Mouse (Mus musculus): Measurements from ENCODE around the gene Rapgef1. TPM values are rescaled to one million over a fixed set of nuclear protein-coding genes. Genes with fewer than 3 reads are reported as not detected.
"Not testable (repeated sequence)": the region's sequence is repeated elsewhere in the genome, so short reads cannot be mapped to it uniquely, and the experiment has no call there.

Gene Rapgef1
- polyA plus RNA-seq, 1 experiment from 2014 or later = 23.5 TPM

DNA sequence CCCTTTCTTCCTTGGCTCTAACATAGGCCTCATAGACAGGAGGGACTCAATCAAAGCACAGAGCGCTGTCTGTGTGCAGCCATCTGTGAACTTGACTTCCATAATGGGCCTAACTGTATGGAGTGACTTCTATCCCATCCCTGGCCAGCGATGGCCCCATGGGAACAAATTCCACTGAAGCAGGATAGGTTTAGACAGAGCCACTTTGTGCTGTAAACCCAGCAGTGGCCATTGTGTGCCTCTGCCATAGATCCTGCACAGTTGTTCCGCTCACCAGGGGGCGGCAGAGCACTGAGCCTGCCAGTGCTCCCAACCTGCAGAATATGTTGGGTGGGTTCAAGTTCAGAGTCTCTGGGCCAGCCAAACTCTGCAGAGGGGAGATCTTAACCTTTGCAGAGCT is 88.2 kb downstream of the Rapgef1 start:
- 81% methylated on average over 4 of the region's 4 CpGs for WGBS
- H3K4me3 ChIP-seq (ENCODE audit: low read depth, low read length) = no peak overlapping the region
- ATAC-seq (ENCODE audit: insufficient read depth, low FRiP score, low TSS enrichment) = no peak
- H3K4me1 ChIP-seq (ENCODE audit: control insufficient read depth, insufficient read depth, low read length) = no peaks in the 10 kb centered on the region
- no peak overlapping the region for H3K4me2 ChIP-seq (ENCODE audit: low read depth)
- peak; percentile 40 for DNase-seq (ENCODE audit: low spot score)
- no peaks in the 10 kb centered on the region for H3K9me3 ChIP-seq (ENCODE audit: control insufficient read depth, low read length)
- no peaks in the 10 kb centered on the region for H3K27me3 ChIP-seq (ENCODE audit: control insufficient read depth, insufficient read depth, low read length)
- H3K27ac ChIP-seq (ENCODE audit: low read depth, low read length) = no peak overlapping the region
- peaks cover 14% of the 10 kb centered on the region for H3K36me3 ChIP-seq (ENCODE audit: control insufficient read depth, insufficient read depth, low read length)
- no peak overlapping the region for H3K9ac ChIP-seq (ENCODE audit: low read length)

DNA sequence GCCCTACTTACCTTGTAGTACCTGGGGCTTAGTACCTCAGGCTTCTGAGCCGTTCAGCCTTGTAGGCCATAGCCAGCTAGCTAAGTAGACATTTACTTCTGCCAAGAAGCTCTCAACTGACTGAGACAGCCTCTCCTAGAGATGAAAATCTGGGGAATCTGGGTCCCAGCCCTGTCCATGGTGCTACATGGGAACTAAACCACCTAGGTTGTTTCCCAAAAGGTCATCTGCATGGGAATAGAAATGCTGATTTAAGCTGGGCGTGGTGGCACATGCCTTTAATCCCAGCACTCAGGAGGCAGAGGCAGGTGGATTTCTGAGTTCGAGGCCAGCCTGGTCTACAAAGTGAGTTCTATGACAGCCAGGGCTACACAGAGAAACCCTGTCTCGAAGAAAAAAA is 88.7 kb downstream of the Rapgef1 start:
- H3K4me2 ChIP-seq (ENCODE audit: low read depth); H3K27ac ChIP-seq (ENCODE audit: low read depth, low read length); H3K4me3 ChIP-seq (ENCODE audit: low read depth, low read length); H3K4me1 ChIP-seq (ENCODE audit: control insufficient read depth, insufficient read depth, low read length); ATAC-seq (ENCODE audit: insufficient read depth, low FRiP score, low TSS enrichment); H3K27me3 ChIP-seq (ENCODE audit: control insufficient read depth, insufficient read depth, low read length); H3K9ac ChIP-seq (ENCODE audit: low read length); DNase-seq (ENCODE audit: low spot score); H3K9me3 ChIP-seq (ENCODE audit: control insufficient read depth, low read length): not testable (repeated sequence)
- H3K36me3 ChIP-seq (ENCODE audit: control insufficient read depth, insufficient read depth, low read length) = peaks cover 14% of the 10 kb centered on the region
- WGBS = 88% methylated on average over 4 of the region's 4 CpGs

GRCm38 (mm10) chr2:29711038-29711437 is 91.5 kb downstream of the Rapgef1 start:
- ATAC-seq (ENCODE audit: insufficient read depth, low FRiP score, low TSS enrichment) (no peak), DNase-seq (ENCODE audit: low spot score) (no peak)
- WGBS = 70% methylated on average over 3 of the region's 3 CpGs
- H3K27ac ChIP-seq (ENCODE audit: low read depth, low read length) = no peak overlapping the region
- no peaks in the 10 kb centered on the region for H3K4me1 ChIP-seq (ENCODE audit: control insufficient read depth, insufficient read depth, low read length)
- peaks cover 9% of the 10 kb centered on the region; the same call in 1 of the 2 replicates for H3K36me3 ChIP-seq (ENCODE audit: control insufficient read depth, insufficient read depth, low read length)
- H3K4me2 ChIP-seq (ENCODE audit: low read depth) = no peak overlapping the region
- no peak overlapping the region for H3K9ac ChIP-seq (ENCODE audit: low read length)
- no peak overlapping the region for H3K4me3 ChIP-seq (ENCODE audit: low read depth, low read length)
- no peaks in the 10 kb centered on the region for H3K27me3 ChIP-seq (ENCODE audit: control insufficient read depth, insufficient read depth, low read length)
- no peaks in the 10 kb centered on the region for H3K9me3 ChIP-seq (ENCODE audit: control insufficient read depth, low read length)

- Histone ChIP-seq H3K4me3 (ENCODE audit: low read depth, low read length) (no peak overlapping the region), H3K4me1 (ENCODE audit: control insufficient read depth, insufficient read depth, low read length) (no peaks in the 10 kb centered on the region), H3K4me2 (ENCODE audit: low read depth) (no peak overlapping the region), H3K27me3 (ENCODE audit: control insufficient read depth, insufficient read depth, low read length) (no peaks in the 10 kb centered on the region), H3K9ac (ENCODE audit: low read length) (no peak overlapping the region), H3K9me3 (ENCODE audit: control insufficient read depth, low read length) (no peaks in the 10 kb centered on the region), H3K27ac (ENCODE audit: low read depth, low read length) (no peak overlapping the region), H3K36me3 (ENCODE audit: control insufficient read depth, insufficient read depth, low read length) (peaks cover 6% of the 10 kb centered on the region; the same call in 1 of the 2 replicates)
- 90% methylated on average over 5 of the region's 5 CpGs for WGBS
- ATAC-seq (ENCODE audit: insufficient read depth, low FRiP score, low TSS enrichment) = no peak
- DNase-seq (ENCODE audit: low spot score) = no peak
Observed at GRCm38 (mm10) chr2:29711877-29712276, 92.4 kb downstream of the Rapgef1 start.

DNA sequence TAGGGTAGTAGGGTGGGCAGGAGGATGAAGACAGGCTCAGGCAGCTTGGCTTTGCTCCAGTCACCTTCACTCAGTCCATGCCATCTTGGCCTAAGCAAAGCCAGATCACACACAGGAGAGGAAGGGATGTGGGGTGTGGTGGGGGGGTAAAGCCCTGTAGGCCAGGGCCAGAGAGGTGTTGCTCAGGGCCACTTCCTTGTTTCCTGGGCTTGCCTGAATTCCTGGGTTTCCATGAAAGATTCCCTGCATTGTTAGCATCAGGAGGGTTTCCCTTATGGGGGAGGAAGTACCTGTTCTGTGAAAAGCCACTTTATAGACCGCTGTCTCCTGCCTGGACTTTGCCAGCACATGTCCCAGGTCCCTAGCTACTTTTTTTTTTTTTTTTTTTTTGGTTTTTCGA is 94.0 kb downstream of the Rapgef1 start:
- 0 out of 2 replicates have a peak, but pooled peaks cover 2% of the 10 kb centered on the region for H3K36me3 ChIP-seq (ENCODE audit: control insufficient read depth, insufficient read depth, low read length)
- H3K4me2 ChIP-seq (ENCODE audit: low read depth) = no peak overlapping the region
- H3K4me3 ChIP-seq (ENCODE audit: low read depth, low read length) = no peak overlapping the region
- no peaks in the 10 kb centered on the region for H3K9me3 ChIP-seq (ENCODE audit: control insufficient read depth, low read length)
- no peak overlapping the region for H3K9ac ChIP-seq (ENCODE audit: low read length)
- DNase-seq (ENCODE audit: low spot score) (no peak), ATAC-seq (ENCODE audit: insufficient read depth, low FRiP score, low TSS enrichment) (no peak)
- H3K27me3 ChIP-seq (ENCODE audit: control insufficient read depth, insufficient read depth, low read length) = no peaks in the 10 kb centered on the region
- H3K27ac ChIP-seq (ENCODE audit: low read depth, low read length) = no peak overlapping the region
- 84% methylated on average over 1 of the region's 2 CpGs for WGBS
- H3K4me1 ChIP-seq (ENCODE audit: control insufficient read depth, insufficient read depth, low read length) = no peaks in the 10 kb centered on the region

- no peak for ATAC-seq (ENCODE audit: insufficient read depth, low FRiP score, low TSS enrichment)
- Histone ChIP-seq H3K27me3 (ENCODE audit: control insufficient read depth, insufficient read depth, low read length) (no peaks in the 10 kb centered on the region), H3K4me2 (ENCODE audit: low read depth) (no peak overlapping the region), H3K4me1 (ENCODE audit: control insufficient read depth, insufficient read depth, low read length) (no peaks in the 10 kb centered on the region), H3K27ac (ENCODE audit: low read depth, low read length) (no peak overlapping the region), H3K9me3 (ENCODE audit: control insufficient read depth, low read length) (no peaks in the 10 kb centered on the region), H3K4me3 (ENCODE audit: low read depth, low read length) (no peak overlapping the region), H3K36me3 (ENCODE audit: control insufficient read depth, insufficient read depth, low read length) (0 out of 2 replicates have a peak, but pooled peaks cover 2% of the 10 kb centered on the region), H3K9ac (ENCODE audit: low read length) (no peak overlapping the region)
- no peak for DNase-seq (ENCODE audit: low spot score)
- 91% methylated on average over 5 of the region's 5 CpGs for WGBS
Observed at GRCm38 (mm10) chr2:29714127-29714526, 94.6 kb downstream of the Rapgef1 start.

GRCm38 (mm10) chr2:29716143-29716542 is 96.6 kb downstream of the Rapgef1 start:
- no peak overlapping the region for H3K27ac ChIP-seq (ENCODE audit: low read depth, low read length)
- H3K36me3 ChIP-seq (ENCODE audit: control insufficient read depth, insufficient read depth, low read length) = 0 out of 2 replicates have a peak, but pooled peaks cover 4% of the 10 kb centered on the region
- H3K9ac ChIP-seq (ENCODE audit: low read length) = no peak overlapping the region

GRCm38 (mm10) chr2:29716691-29717090 is 97.2 kb downstream of the Rapgef1 start:
- no peak overlapping the region for H3K9ac ChIP-seq (ENCODE audit: low read length)
- no peaks in the 10 kb centered on the region for H3K27me3 ChIP-seq (ENCODE audit: control insufficient read depth, insufficient read depth, low read length)
- H3K4me3 ChIP-seq (ENCODE audit: low read depth, low read length) = no peak overlapping the region
- no peak overlapping the region for H3K27ac ChIP-seq (ENCODE audit: low read depth, low read length)
- H3K36me3 ChIP-seq (ENCODE audit: control insufficient read depth, insufficient read depth, low read length) = 0 out of 2 replicates have a peak, but pooled peaks cover 4% of the 10 kb centered on the region
- ATAC-seq (ENCODE audit: insufficient read depth, low FRiP score, low TSS enrichment) = no peak
- DNase-seq (ENCODE audit: low spot score) = peak; percentile 60
- H3K4me1 ChIP-seq (ENCODE audit: control insufficient read depth, insufficient read depth, low read length) = no peaks in the 10 kb centered on the region
- no peaks in the 10 kb centered on the region for H3K9me3 ChIP-seq (ENCODE audit: control insufficient read depth, low read length)
- 21% methylated on average over 6 of the region's 6 CpGs for WGBS
- no peak overlapping the region for H3K4me2 ChIP-seq (ENCODE audit: low read depth)

More at GRCm38 (mm10) chr2:29716143-29716542, 96.6 kb downstream of the Rapgef1 start:
- ATAC-seq (ENCODE audit: insufficient read depth, low FRiP score, low TSS enrichment) (no peak), DNase-seq (ENCODE audit: low spot score) (no peak)
- no peak overlapping the region for H3K4me2 ChIP-seq (ENCODE audit: low read depth)
- no peak overlapping the region for H3K4me3 ChIP-seq (ENCODE audit: low read depth, low read length)
- no peaks in the 10 kb centered on the region for H3K4me1 ChIP-seq (ENCODE audit: control insufficient read depth, insufficient read depth, low read length)
- no peaks in the 10 kb centered on the region for H3K9me3 ChIP-seq (ENCODE audit: control insufficient read depth, low read length)
- no peaks in the 10 kb centered on the region for H3K27me3 ChIP-seq (ENCODE audit: control insufficient read depth, insufficient read depth, low read length)
- 40% methylated on average over 7 of the region's 7 CpGs for WGBS

DNA sequence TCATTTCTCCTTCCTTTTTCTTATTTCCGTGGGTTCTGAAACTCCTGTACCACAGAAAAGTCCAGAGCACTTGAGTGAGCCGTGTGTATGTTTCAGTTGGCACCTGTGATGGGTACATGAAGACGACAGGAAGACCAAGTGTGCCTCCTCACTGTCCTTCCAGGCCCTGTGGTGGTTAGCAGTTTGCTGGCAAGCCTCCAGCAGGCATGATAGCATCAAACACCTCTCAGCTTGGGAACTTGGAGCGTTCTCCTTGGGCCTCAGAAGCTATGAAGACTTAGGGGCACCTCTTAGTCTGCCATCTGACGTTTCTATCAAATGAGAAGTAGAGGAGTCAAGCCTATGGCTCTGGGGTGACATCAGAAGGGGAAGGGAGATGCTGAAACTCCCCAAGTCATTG is 99.1 kb downstream of the Rapgef1 start:
- H3K36me3 ChIP-seq (ENCODE audit: control insufficient read depth, insufficient read depth, low read length) = peaks cover 11% of the 10 kb centered on the region
- no peak for DNase-seq (ENCODE audit: low spot score)
- ATAC-seq (ENCODE audit: insufficient read depth, low FRiP score, low TSS enrichment) = no peak
- WGBS = 93% methylated on average over 5 of the region's 5 CpGs
- no peaks in the 10 kb centered on the region for H3K27me3 ChIP-seq (ENCODE audit: control insufficient read depth, insufficient read depth, low read length)
- no peak overlapping the region for H3K4me2 ChIP-seq (ENCODE audit: low read depth)
- H3K27ac ChIP-seq (ENCODE audit: low read depth, low read length) = no peak overlapping the region
- no peak overlapping the region for H3K4me3 ChIP-seq (ENCODE audit: low read depth, low read length)
- H3K4me1 ChIP-seq (ENCODE audit: control insufficient read depth, insufficient read depth, low read length) = no peaks in the 10 kb centered on the region
- H3K9ac ChIP-seq (ENCODE audit: low read length) = no peak overlapping the region
- H3K9me3 ChIP-seq (ENCODE audit: control insufficient read depth, low read length) = no peaks in the 10 kb centered on the region
